Mouse (Mus musculus) ovary, adult 18-20 months (tissue): ENCODE measurements at regions not wholly inside any gene's neighbourhood (a gene's known extent, or its start where the extent isn't known, plus 50 kb on each side); places are given as distances from the start of the nearest gene placed in this dataset.

Source experiments
- DNase-seq: peaks from one replicate; pipeline ENCODE4 v3.0.0; 2022; ENCODE audit warnings: low spot score, mixed read lengths

DNA sequence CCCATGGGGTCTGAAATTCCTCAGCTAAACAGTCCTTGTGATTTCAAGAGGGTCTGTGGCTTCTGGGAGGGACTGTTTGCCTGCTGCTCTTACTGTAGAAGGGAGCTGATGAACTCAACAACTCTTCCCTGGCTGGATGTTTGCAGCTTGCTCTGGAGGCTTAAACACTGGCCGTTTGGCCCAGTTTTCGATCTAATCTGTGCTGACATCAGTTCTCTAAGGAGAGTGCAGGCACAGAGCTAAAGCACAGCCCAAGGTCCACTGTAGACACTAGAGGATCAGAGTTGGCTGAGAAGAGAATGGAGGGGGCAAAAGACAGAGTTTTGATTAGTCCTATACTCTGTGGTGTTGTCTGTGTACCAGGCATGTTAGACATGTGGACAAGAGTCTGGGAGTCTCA is 490.1 kb downstream of the Nedd1 start:
- no peak for DNase-seq

GRCm38 (mm10) chr10:92225818-92226217 is 496.4 kb downstream of the Nedd1 start:
- no peak for DNase-seq

DNA sequence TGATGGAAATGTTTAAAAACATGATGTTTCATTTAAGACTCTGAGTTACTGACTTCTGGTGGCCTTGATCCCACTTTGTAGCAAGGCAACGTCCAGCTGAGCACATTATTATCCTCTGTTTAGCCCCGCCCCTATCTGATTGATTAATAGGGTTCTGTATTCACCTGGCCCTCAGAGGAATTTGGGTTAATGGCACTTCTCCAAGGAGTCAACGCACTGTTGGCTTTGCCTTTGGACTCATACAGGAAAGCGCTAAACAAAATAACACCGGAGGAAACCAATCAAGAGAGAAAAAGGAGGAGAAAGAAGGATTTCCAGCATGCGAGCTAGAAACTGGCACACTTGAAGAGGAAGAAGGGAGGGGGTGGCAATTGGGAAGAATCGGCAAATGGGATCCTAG is 497.1 kb downstream of the Nedd1 start:
- DNase-seq = no peak

GRCm38 (mm10) chr10:92219310-92219709 is 502.9 kb downstream of the Nedd1 start:
- no peak for DNase-seq

GRCm38 (mm10) chr10:92170856-92171255 is 551.4 kb downstream of the Nedd1 start:
- no peak for DNase-seq

DNA sequence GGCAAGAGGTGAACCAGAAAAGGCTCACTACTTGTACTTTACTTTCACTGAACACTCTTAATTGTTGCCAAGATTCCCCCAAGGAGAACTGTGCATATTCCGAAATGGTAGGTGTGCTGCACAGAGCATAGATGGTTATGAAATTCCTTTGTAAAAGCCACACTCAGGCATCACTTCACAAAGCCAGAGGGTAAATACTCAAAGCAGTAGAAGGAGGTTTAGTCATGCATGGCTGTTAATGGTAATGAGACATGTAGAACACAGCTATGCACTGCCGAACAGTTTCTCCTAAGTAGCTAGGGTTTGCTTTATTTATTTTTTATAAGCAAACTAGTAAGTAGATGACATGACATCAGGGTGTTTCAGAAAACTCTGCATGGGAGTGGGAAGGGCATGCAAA is 556.2 kb downstream of the Nedd1 start:
- no peak for DNase-seq

DNA sequence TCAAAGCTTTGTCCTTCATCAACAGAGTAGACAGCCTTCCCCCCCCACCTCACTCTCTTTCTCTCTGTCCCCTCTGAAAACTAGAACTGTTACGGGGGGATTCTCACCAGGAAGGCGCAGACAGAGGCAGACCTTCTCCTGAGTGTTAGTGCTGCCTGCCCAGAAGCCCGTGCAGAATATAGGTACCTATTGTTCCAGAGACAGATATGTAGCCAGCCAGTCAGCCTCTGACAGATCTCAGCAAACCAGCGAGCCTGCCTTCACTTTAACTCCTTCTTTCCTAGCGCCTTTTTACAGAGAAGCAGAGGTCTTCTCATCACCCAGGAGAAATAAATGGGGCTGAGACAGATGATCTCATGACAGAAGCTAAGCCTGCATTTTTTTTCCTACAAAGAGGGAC is 557.2 kb downstream of the Nedd1 start:
- DNase-seq = no peak

DNA sequence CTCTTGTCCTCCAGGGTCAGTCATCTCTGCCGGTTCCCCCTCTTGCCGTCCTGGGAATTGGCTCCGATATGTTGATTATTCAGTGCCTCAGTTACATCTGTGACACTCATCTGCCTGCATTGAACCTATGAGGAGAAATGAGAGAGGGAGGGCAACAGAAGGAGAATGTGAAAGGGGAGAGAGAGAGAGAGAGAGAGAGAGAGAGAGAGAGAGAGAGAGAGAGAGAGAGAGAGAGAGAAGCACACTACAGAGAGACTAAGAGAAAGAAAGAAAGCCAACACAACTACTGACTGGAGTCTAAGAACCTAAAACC is 557.6 kb downstream of the Nedd1 start:
- DNase-seq = no peak

GRCm38 (mm10) chr10:92163851-92164647 is 558.2 kb downstream of the Nedd1 start:
- no peak for DNase-seq

DNA sequence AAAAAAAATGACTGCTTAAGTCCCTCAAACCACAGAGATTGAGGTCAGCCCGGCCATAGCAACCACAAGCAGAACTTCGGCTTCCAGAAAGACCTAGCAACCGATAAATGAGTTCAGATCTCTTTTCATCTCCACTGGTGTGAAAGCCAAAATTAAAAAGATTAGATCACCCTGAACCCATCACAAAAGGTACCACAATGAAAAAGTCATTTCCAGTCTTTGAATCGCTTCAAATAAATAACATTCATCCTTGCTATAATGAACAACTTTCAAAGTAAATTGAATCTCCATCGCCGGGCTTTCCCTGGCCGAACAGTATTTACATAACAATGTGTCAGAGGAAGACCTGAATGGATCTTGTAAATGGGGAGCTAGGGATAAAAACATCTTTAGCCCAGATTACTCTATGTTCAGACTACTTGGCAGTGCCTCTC is 559.1 kb downstream of the Nedd1 start:
- DNase-seq = no peak

DNA sequence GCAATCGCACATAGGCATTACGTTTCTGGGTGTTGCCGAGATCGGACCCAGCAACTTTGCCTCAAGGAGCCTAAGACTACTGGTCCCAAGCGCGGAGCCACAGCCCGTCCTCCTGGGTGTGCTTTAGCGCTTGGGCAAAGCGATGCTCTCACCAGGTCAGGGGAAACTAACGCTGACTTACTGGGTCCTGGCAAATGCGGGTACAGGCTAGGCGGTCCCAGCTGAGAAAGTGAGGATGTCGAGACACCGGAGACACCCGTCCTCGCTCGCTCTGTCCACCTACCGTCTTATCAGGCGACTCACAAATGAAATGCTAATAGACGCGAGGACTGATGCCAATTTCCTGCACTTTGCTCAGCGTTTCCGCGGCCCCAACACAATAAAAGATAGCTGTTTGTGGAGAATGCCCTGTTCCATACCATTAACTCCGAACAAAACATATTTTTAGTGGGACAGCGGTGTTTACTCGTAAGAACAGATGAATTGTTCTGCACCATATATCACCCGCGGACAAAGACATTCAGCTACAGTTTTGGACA is 559.7 kb downstream of the Nedd1 start:
- DNase-seq = no peak

- DNase-seq = no peak
These were observed 560.7 kb downstream of the Nedd1 start for GRCm38 (mm10) chr10:92161501-92161900.

GRCm38 (mm10) chr10:92146263-92146662 is 576.0 kb downstream of the Nedd1 start:
- no peak for DNase-seq

DNA sequence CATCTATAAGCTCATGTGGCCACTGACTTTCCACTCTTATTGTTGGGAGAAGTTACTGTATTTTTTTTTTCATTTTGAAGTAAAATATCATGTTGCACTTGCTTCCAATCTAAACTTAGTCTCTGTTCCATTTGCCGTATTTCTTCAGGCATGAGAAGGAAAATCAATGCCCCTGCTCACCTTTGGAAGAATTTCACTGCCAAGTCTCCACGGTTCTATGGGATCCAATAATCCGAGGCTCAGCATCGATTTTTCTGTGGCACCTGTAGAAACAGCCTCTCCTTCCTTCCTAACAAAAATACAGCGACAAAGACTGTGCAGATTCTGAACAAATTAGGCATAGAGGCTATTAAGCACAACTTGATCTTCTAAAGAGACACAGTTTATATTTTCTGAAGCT is 586.7 kb downstream of the Nedd1 start:
- DNase-seq = no peak

- no peak for DNase-seq
These were observed 609.4 kb downstream of the Nedd1 start for GRCm38 (mm10) chr10:92112790-92113189.

DNA sequence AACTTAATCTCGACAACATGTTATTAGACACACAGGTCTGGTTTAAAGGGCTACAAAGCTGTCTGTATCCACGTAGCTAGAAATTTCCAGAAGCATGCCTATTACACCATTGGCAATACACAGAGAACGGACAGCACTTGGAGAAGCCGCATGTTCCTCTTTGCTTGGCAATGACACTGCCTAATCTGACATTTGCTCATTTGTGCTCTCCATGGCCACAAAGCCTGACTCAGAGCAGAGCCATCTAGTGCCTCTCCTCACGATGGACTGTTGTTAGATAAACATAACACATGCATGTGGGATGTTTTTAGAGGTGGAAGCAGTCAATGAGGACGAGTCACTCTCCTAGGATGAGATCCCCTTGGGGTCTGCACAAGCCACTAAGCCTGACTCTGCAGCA is 615.9 kb downstream of the Nedd1 start:
- no peak for DNase-seq

DNA sequence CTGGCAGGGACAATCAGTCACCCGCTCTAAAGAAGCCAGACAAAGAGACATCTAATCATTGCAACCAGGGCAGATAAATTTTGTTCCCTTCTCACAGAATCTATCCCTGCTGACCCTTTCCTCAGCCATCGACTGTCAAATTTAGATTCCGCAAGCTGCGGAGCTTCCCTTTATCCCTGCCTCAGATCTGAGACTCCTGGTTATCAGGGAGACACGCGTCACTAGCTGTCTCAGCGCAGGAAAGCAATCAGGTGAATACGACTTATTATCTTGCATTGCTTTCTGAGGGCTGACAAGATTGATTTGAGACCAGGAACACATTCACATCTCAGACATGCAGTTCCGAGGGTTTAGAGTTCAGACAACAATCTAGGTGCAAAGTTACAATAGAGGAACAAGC is 618.3 kb downstream of the Nedd1 start:
- no peak for DNase-seq

GRCm38 (mm10) chr10:92102755-92103154 is 619.5 kb downstream of the Nedd1 start:
- no peak for DNase-seq

- no peak for DNase-seq
These were observed 624.7 kb downstream of the Nedd1 start for GRCm38 (mm10) chr10:92097562-92097961.

GRCm38 (mm10) chr10:92097081-92097480 is 625.1 kb downstream of the Nedd1 start:
- DNase-seq = no peak

- DNase-seq = no peak
These were observed 630.5 kb downstream of the Nedd1 start for GRCm38 (mm10) chr10:92091480-92092395.

DNA sequence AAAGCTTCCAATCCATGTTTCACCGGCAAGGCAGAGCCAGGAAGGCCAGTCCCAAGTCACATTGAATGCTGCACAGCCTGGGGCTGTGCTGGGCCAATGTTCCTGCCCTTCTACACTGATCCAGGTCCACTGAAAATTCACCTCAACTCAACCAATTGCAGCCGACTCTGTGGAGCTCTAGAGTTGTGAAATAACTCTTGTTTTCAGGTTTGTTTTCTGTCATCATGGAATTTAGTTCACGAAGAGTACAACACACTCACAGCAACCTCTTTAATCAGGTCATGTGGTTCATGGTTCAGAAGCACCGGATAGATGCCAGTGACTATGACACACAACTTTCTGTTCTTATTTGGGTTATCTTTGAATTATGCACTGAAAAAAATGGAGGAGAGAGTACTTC is 640.1 kb downstream of the Nedd1 start:
- no peak for DNase-seq

- DNase-seq = no peak
These were observed 641.0 kb downstream of the Nedd1 start for GRCm38 (mm10) chr10:92081199-92081598.
